Mouse (Mus musculus): Measurements from ENCODE around the gene Slc18a3. TPM values are rescaled to one million over a fixed set of nuclear protein-coding genes. Genes with fewer than 3 reads are reported as not detected.
A peak's percentile ranks its signal among the peaks of the same experiment; 100 is the strongest.

The Slc18a3 gene
- 0.75 and 1.4 TPM in 2 replicates for polyA plus RNA-seq (2012; rRNA removed)

- H3K27me3 ChIP-seq (ENCODE audit: control insufficient read depth, insufficient read depth, low read length), result peaks cover 35% of the 10 kb centered on the region
- H3K27ac ChIP-seq (ENCODE audit: insufficient read depth, low read depth, low read length), result no peak within 1 kb of the TSS
- TF ChIP-seq CTCF (IDR thresholded peaks at IDR 0.05; ENCODE audit: extremely low read depth, insufficient read length, insufficient replicate concordance, low read depth, low read length) (no peak), POLR2A (IDR thresholded peaks at IDR 0.05; ENCODE audit: low read depth, low read length) (no peak)
- H3K4me3 ChIP-seq (ENCODE audit: low read depth, low read length), result no peak within 1 kb of the TSS
- WGBS, result 2% methylated on average over 67 of the region's 70 CpGs
- no peaks in the 10 kb centered on the region; the same call in 1 of the 2 replicates for H3K4me1 ChIP-seq (ENCODE audit: control insufficient read depth, insufficient read depth, insufficient read length, low read length)
- no peaks in the 10 kb centered on the region for H3K36me3 ChIP-seq (ENCODE audit: control insufficient read depth, insufficient read depth, low read length)
These were observed at the start of gene Slc18a3 for GRCm38 (mm10) chr14:32464601-32465505. TSS of gene Slc18a3 (minus strand) at chr14:32464850.

DNA sequence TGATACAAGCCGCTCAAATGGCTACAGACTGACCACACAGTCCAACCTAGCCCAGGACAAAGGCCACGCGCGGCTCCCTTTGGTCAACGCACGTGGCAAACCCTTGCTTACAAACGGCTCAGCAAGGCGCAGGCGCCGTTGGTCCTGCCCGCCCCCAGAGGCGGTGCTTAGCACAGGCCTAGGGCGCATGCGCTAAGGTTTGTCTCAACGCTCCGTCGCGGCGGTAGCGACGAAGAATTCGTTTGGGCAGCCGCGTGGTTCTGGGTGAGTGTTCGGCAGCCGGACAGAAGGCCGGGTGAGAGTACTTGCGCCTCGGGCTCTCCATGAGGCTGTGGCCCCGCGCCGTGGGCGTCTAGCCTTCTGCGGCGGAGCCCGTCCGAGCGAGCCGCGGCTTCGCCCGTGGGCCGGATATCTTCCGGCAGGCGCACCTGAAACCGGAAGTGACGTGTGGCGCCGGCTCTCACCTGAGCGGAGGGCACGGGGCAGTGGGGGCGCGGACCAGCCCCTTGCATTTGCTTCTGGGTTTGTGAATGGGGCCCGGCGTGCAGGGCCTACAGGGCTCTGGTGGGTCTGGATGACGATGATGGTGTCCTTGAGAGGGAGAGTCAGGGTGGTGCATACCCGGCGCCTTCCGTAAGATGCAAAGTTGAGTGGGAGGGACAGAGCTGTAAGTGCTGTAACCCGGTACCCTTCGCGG lies 48.8 kb upstream of the Slc18a3 start, which contains the start of gene Ercc6:
Ercc6 (plus strand) TSS at position 186 of the 697 bp plus-strand sequence.
- Histone ChIP-seq H3K4me3 (ENCODE audit: low read depth, low read length) (peak within 1 kb of the TSS; percentile 88), H3K27me3 (ENCODE audit: control insufficient read depth, insufficient read depth, low read length) (no peaks in the 10 kb centered on the region), H3K36me3 (ENCODE audit: control insufficient read depth, insufficient read depth, low read length) (peaks cover 8% of the 10 kb centered on the region), H3K27ac (ENCODE audit: insufficient read depth, low read depth, low read length) (peak within 1 kb of the TSS; percentile 60), H3K4me1 (ENCODE audit: control insufficient read depth, insufficient read depth, insufficient read length, low read length) (peaks cover 11% of the 10 kb centered on the region)
- TF ChIP-seq POLR2A (IDR thresholded peaks at IDR 0.05; ENCODE audit: low read depth, low read length), result peak; percentile 84
- TF ChIP-seq CTCF (IDR thresholded peaks at IDR 0.05; ENCODE audit: extremely low read depth, insufficient read length, insufficient replicate concordance, low read depth, low read length), result 0 out of 2 replicates have a peak, but pooled peaks have one; percentile 9
- under 1% methylated on average over 62 of the region's 62 CpGs for WGBS

DNA sequence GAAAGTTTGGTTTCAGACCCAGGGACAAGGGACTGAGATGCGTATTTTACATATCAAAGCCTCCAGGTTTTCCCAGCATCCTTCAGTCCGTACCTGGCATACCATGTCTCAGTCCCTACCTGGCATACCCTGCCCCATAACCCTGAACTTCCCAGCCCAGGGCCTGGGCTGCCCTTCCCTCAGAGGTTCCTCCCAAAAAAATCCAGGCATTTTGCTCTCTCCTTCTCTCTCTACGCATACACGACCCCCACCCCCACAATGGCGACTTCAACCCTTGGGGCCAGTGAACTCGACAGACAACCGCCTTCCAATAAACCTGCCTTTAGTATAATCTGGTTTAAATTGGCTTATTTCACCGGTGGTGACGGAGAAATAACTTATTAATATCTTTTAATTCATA lies 48.3 kb upstream of the Slc18a3 start:
- WGBS, result 31% methylated on average over 9 of the region's 9 CpGs
- H3K27me3 ChIP-seq (ENCODE audit: control insufficient read depth, insufficient read depth, low read length), result no peaks in the 10 kb centered on the region
- peaks cover 7% of the 10 kb centered on the region for H3K36me3 ChIP-seq (ENCODE audit: control insufficient read depth, insufficient read depth, low read length)
- H3K27ac ChIP-seq (ENCODE audit: insufficient read depth, low read depth, low read length), result no peak overlapping the region; the same call in 1 of the 2 replicates
- H3K4me1 ChIP-seq (ENCODE audit: control insufficient read depth, insufficient read depth, insufficient read length, low read length), result peaks cover 12% of the 10 kb centered on the region
- H3K4me3 ChIP-seq (ENCODE audit: low read depth, low read length), result peak overlapping the region; percentile 88
- TF ChIP-seq CTCF (IDR thresholded peaks at IDR 0.05; ENCODE audit: extremely low read depth, insufficient read length, insufficient replicate concordance, low read depth, low read length) (no peak), POLR2A (IDR thresholded peaks at IDR 0.05; ENCODE audit: low read depth, low read length) (no peak)

DNA sequence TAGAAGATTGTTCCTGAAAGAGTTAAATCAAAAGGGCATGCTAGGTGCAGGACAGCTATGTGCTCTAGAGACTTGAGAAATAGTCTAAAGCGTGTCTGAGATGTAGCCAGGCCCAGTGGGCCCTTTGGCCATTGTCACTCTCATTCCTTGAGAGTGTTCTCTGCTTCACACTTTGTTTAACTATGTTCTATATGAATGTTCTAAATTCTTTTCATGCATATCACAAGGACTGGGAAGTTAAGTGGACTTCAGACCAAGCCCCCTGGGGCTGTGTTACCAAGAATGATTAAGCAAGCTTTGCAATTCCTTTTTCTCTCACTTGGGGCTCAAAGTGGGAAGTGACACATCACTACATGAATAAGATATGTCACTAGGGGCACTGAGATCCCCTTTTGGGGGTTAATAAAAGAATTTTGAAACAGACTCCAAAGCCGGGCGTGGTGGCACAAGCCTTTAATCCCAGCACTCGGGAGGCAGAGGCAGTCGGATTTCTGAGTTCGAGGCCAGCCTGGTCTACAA lies 44.9 kb upstream of the Slc18a3 start:
- no peaks in the 10 kb centered on the region for H3K36me3 ChIP-seq (ENCODE audit: control insufficient read depth, insufficient read depth, low read length)
- H3K27me3 ChIP-seq (ENCODE audit: control insufficient read depth, insufficient read depth, low read length), result no peaks in the 10 kb centered on the region
- WGBS, result 90% methylated on average over 6 of the region's 6 CpGs
- H3K4me1 ChIP-seq (ENCODE audit: control insufficient read depth, insufficient read depth, insufficient read length, low read length), result peaks cover 6% of the 10 kb centered on the region; the same call in 1 of the 2 replicates
- H3K4me3 ChIP-seq (ENCODE audit: low read depth, low read length), result no peak overlapping the region
- TF ChIP-seq CTCF (IDR thresholded peaks at IDR 0.05; ENCODE audit: extremely low read depth, insufficient read length, insufficient replicate concordance, low read depth, low read length), result no peak
- no peak for TF ChIP-seq POLR2A (IDR thresholded peaks at IDR 0.05; ENCODE audit: low read depth, low read length)
- no peak overlapping the region for H3K27ac ChIP-seq (ENCODE audit: insufficient read depth, low read depth, low read length)

DNA sequence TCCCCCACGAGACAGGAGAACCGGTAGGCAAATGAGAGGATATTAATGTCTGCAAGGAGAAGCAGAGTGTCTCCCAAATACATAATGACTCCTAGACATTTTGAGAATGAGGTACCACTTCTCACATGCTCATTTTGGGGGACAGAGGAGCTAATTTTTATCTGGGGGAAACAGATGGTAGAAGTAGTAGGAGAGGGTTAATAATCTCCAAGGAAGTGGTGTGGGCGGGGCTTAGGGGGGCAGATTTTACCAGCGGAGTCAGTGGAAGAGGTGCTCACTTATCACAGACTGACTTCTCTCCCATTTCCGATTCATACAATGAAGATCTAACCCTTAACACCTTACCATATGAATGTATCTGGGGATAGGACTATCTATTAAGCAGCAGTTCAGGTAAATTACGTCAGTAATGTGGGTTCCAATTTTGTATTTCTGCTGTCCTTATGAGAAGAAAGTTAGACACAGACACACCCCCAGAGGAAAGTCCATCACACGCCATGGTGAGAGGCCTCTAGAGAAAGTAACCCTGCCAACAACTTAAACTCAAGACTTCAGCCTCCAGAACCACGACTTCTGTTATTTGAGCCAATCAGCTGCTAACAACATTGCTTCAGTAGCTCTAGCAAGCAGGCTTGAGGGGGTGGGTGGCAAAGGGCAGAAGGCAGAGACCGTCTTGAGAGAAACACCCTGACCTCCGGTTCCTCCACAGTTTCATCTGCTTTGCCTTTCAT lies 43.6 kb upstream of the Slc18a3 start:
- no peak for TF ChIP-seq POLR2A (IDR thresholded peaks at IDR 0.05; ENCODE audit: low read depth, low read length)
- TF ChIP-seq CTCF (IDR thresholded peaks at IDR 0.05; ENCODE audit: extremely low read depth, insufficient read length, insufficient replicate concordance, low read depth, low read length), result no peak
- no peaks in the 10 kb centered on the region for H3K36me3 ChIP-seq (ENCODE audit: control insufficient read depth, insufficient read depth, low read length)
- no peak overlapping the region for H3K4me3 ChIP-seq (ENCODE audit: low read depth, low read length)
- no peak overlapping the region for H3K27ac ChIP-seq (ENCODE audit: insufficient read depth, low read depth, low read length)
- H3K4me1 ChIP-seq (ENCODE audit: control insufficient read depth, insufficient read depth, insufficient read length, low read length), result peaks cover 6% of the 10 kb centered on the region; the same call in 1 of the 2 replicates
- 33% methylated on average over 10 of the region's 10 CpGs for WGBS
- no peaks in the 10 kb centered on the region for H3K27me3 ChIP-seq (ENCODE audit: control insufficient read depth, insufficient read depth, low read length)

- peaks cover 3% of the 10 kb centered on the region; the same call in 1 of the 2 replicates for H3K4me1 ChIP-seq (ENCODE audit: control insufficient read depth, insufficient read depth, insufficient read length, low read length)
- TF ChIP-seq POLR2A (IDR thresholded peaks at IDR 0.05; ENCODE audit: low read depth, low read length), result no peak
- TF ChIP-seq CTCF (IDR thresholded peaks at IDR 0.05; ENCODE audit: extremely low read depth, insufficient read length, insufficient replicate concordance, low read depth, low read length), result no peak
- H3K4me3 ChIP-seq (ENCODE audit: low read depth, low read length), result no peak overlapping the region
- H3K36me3 ChIP-seq (ENCODE audit: control insufficient read depth, insufficient read depth, low read length), result no peaks in the 10 kb centered on the region
- 61% methylated on average over 4 of the region's 4 CpGs for WGBS
- no peaks in the 10 kb centered on the region for H3K27me3 ChIP-seq (ENCODE audit: control insufficient read depth, insufficient read depth, low read length)
- H3K27ac ChIP-seq (ENCODE audit: insufficient read depth, low read depth, low read length), result no peak overlapping the region
These were observed 42.6 kb upstream of the Slc18a3 start for GRCm38 (mm10) chr14:32507216-32507615.
